Mouse (Mus musculus): Measurements from ENCODE around the gene Cox15. TPM values are rescaled to one million over a fixed set of nuclear protein-coding genes. Genes with fewer than 3 reads are reported as not detected.

Cox15 gene
- total RNA-seq (2021) = 10 to 100 TPM; 16.6 to 18.9 TPM
- long read RNA-seq, experiment 1, full-length matches to known transcripts = 42 of 48 reads
- long read RNA-seq, experiment 1, partial matches to known transcripts = 2 of 48 reads
- long read RNA-seq, experiment 1, other reads (novel, unspliced or antisense) = 4 of 48 reads
- long read RNA-seq, experiment 2, full-length matches to known transcripts = 57 of 66 reads
- long read RNA-seq, experiment 2, partial matches to known transcripts = 3 of 66 reads
- long read RNA-seq, experiment 2, other reads (novel, unspliced or antisense) = 6 of 66 reads

GRCm38 (mm10) chr19:43752489-43753225 lies at the start of gene Cox15, which contains the start of gene Cutc:
Gene Cox15, minus strand, starts transcription at chr19:43753000.
Gene Cutc, plus strand, starts transcription at chr19:43752996.
- DNase-seq (ENCODE audit: low spot score in 2 of 2) = peak; percentile 96

- DNase-seq (ENCODE audit: low spot score in 2 of 2) = no peak
Observed at GRCm38 (mm10) chr19:43801427-43802051, 48.7 kb upstream of the Cox15 start.

- DNase-seq (ENCODE audit: low spot score in 2 of 2) = no peak
Observed at GRCm38 (mm10) chr19:43797216-43797615, 44.4 kb upstream of the Cox15 start.

- DNase-seq (ENCODE audit: low spot score in 2 of 2) = no peak
Observed at GRCm38 (mm10) chr19:43795511-43795910, 42.7 kb upstream of the Cox15 start.

GRCm38 (mm10) chr19:43793951-43794350 lies 41.2 kb upstream of the Cox15 start:
- DNase-seq (ENCODE audit: low spot score in 2 of 2) = no peak

- no peak for DNase-seq (ENCODE audit: low spot score in 2 of 2)
Observed at GRCm38 (mm10) chr19:43792537-43792936, 39.7 kb upstream of the Cox15 start.

GRCm38 (mm10) chr19:43789817-43790216 lies 37.0 kb upstream of the Cox15 start:
- no peak for DNase-seq (ENCODE audit: low spot score in 2 of 2)

- no peak for DNase-seq (ENCODE audit: low spot score in 2 of 2)
Observed at GRCm38 (mm10) chr19:43786249-43787026, 33.6 kb upstream of the Cox15 start.

- no peak for DNase-seq (ENCODE audit: low spot score in 2 of 2)
Observed at GRCm38 (mm10) chr19:43784761-43785160, 32.0 kb upstream of the Cox15 start.

- no peak for DNase-seq (ENCODE audit: low spot score in 2 of 2)
Observed at GRCm38 (mm10) chr19:43781980-43782379, 29.2 kb upstream of the Cox15 start, which contains the start of gene Abcc2. Gene Abcc2, plus strand, starts transcription at chr19:43782192.

GRCm38 (mm10) chr19:43780391-43780790 lies 27.6 kb upstream of the Cox15 start:
- no peak for DNase-seq (ENCODE audit: low spot score in 2 of 2)

GRCm38 (mm10) chr19:43777308-43777707 lies 24.5 kb upstream of the Cox15 start:
- DNase-seq (ENCODE audit: low spot score in 2 of 2) = no peak

- DNase-seq (ENCODE audit: low spot score in 2 of 2) = no peak
Observed at GRCm38 (mm10) chr19:43776561-43776960, 23.8 kb upstream of the Cox15 start.

GRCm38 (mm10) chr19:43775433-43775832 lies 22.6 kb upstream of the Cox15 start:
- no peak for DNase-seq (ENCODE audit: low spot score in 2 of 2)

- DNase-seq (ENCODE audit: low spot score in 2 of 2) = no peak
Observed at GRCm38 (mm10) chr19:43772311-43772710, 19.5 kb upstream of the Cox15 start.

- DNase-seq (ENCODE audit: low spot score in 2 of 2) = no peak
Observed at GRCm38 (mm10) chr19:43771499-43771969, 18.7 kb upstream of the Cox15 start.

- DNase-seq (ENCODE audit: low spot score in 2 of 2) = no peak
Observed at GRCm38 (mm10) chr19:43770584-43770983, 17.8 kb upstream of the Cox15 start.

GRCm38 (mm10) chr19:43769366-43769960 lies 16.7 kb upstream of the Cox15 start:
- DNase-seq (ENCODE audit: low spot score in 2 of 2) = no peak

GRCm38 (mm10) chr19:43767549-43768322 lies 14.9 kb upstream of the Cox15 start:
- DNase-seq (ENCODE audit: low spot score in 2 of 2) = no peak

GRCm38 (mm10) chr19:43766451-43766850 lies 13.7 kb upstream of the Cox15 start:
- no peak for DNase-seq (ENCODE audit: low spot score in 2 of 2)

Measured in layer of hippocampus, postnatal 14 days (tissue).